Mouse (Mus musculus) kidney, adult 18-20 months (tissue): ENCODE results near the gene Clcnkb.

Experiments
- DNase-seq: peaks from one replicate; pipeline ENCODE4 v3.0.0; 2021

Gene Clcnkb

GRCm38 (mm10) chr4:141432666-141433065 is 16.9 kb upstream of the Clcnkb start:
- DNase-seq: peak; percentile 58

GRCm38 (mm10) chr4:141430997-141431396 is 15.2 kb upstream of the Clcnkb start:
- DNase-seq: peak; percentile 82

- peak; percentile 72 for DNase-seq
Observed at GRCm38 (mm10) chr4:141429847-141430246, 14.0 kb upstream of the Clcnkb start.

GRCm38 (mm10) chr4:141429381-141429780 is 13.6 kb upstream of the Clcnkb start:
- DNase-seq: no peak

GRCm38 (mm10) chr4:141427921-141428320 is 12.1 kb upstream of the Clcnkb start:
- DNase-seq: no peak

- no peak for DNase-seq
Observed at GRCm38 (mm10) chr4:141426796-141427745, 11.3 kb upstream of the Clcnkb start.

- peak; percentile 71 for DNase-seq
Observed at GRCm38 (mm10) chr4:141425484-141426479, 10.0 kb upstream of the Clcnkb start.

GRCm38 (mm10) chr4:141423691-141424431 is 8.0 kb upstream of the Clcnkb start:
- DNase-seq: no peak

- DNase-seq: no peak
Observed at GRCm38 (mm10) chr4:141423288-141423687, 7.5 kb upstream of the Clcnkb start.

- no peak for DNase-seq
Observed at GRCm38 (mm10) chr4:141422841-141423240, 7.0 kb upstream of the Clcnkb start.

GRCm38 (mm10) chr4:141421423-141421822 is 5.6 kb upstream of the Clcnkb start:
- no peak for DNase-seq

- no peak for DNase-seq
Observed at GRCm38 (mm10) chr4:141420886-141421285, 5.1 kb upstream of the Clcnkb start.

- DNase-seq: no peak
Observed at GRCm38 (mm10) chr4:141420192-141420829, 4.5 kb upstream of the Clcnkb start, which contains the start of gene Hspb7. Gene Hspb7, plus strand, starts transcription at chr4:141420779.

- DNase-seq: no peak
Observed at GRCm38 (mm10) chr4:141419398-141420191, 3.8 kb upstream of the Clcnkb start.

- DNase-seq: no peak
Observed at GRCm38 (mm10) chr4:141411430-141411992, 4.3 kb downstream of the Clcnkb start.

- no peak for DNase-seq
Observed at GRCm38 (mm10) chr4:141408577-141408976, 7.2 kb downstream of the Clcnkb start.

- peak; percentile 56 for DNase-seq
Observed at GRCm38 (mm10) chr4:141406516-141407299, 9.1 kb downstream of the Clcnkb start.

- DNase-seq: no peak
Observed at GRCm38 (mm10) chr4:141405314-141405622, 10.5 kb downstream of the Clcnkb start.

GRCm38 (mm10) chr4:141404518-141405313 is 11.1 kb downstream of the Clcnkb start:
- peak; percentile 91 for DNase-seq
